Mouse (Mus musculus): ENCODE data around the gene Krtap29-1.

GRCm38 (mm10) chr11:99978953-99979352 is at the start of gene Krtap29-1:
- TF ChIP-seq CTCF (IDR thresholded peaks at IDR 0.05; ENCODE audit: borderline replicate concordance, control insufficient read depth, extremely low read depth, insufficient read depth, low read length, poor library complexity) (no peak), POLR2A (IDR thresholded peaks at IDR 0.05; ENCODE audit: control insufficient read depth, extremely low read depth, insufficient read depth, low read length, poor library complexity) (no peak)
